Mouse (Mus musculus) small intestine, adult 2 months (tissue): Measurements from ENCODE around the gene Rabep1. TPM values are rescaled to one million over a fixed set of nuclear protein-coding genes. Genes with fewer than 3 reads are reported as not detected.

Source experiments
- H3K27ac ChIP-seq: fragments of 200-500 bp; 2 replicates; pipeline ENCODE4 v1.5.1; 2012; ENCODE audit warnings: low read depth, low read length, control low read depth, inconsistent platforms; ENCODE audit not compliant: insufficient read depth
- H3K27me3 ChIP-seq: fragments of 200-500 bp; 2 replicates; pipeline ENCODE4 v1.6.1; 2012; ENCODE audit warnings: mild to moderate bottlenecking, moderate library complexity, low read length, inconsistent platforms; ENCODE audit not compliant: control insufficient read depth, insufficient read depth
- H3K36me3 ChIP-seq: fragments of 200-500 bp; 2 replicates; pipeline ENCODE4 v1.6.1; 2012; ENCODE audit warnings: mild to moderate bottlenecking, low read length, control low read depth, inconsistent platforms; ENCODE audit not compliant: control insufficient read depth, insufficient read depth
- H3K4me1 ChIP-seq: fragments of 200-500 bp; 2 replicates; pipeline ENCODE4 v1.6.1; 2012; ENCODE audit warnings: low read length, inconsistent platforms, mixed read lengths; ENCODE audit not compliant: control insufficient read depth, insufficient read depth, insufficient read length
- H3K4me3 ChIP-seq: fragments of 200-500 bp; 2 replicates; pipeline ENCODE4 v1.5.1; 2012; ENCODE audit warnings: low read depth, mild to moderate bottlenecking, control low read depth, inconsistent platforms, low read length, moderate library complexity
- CTCF ChIP-seq: fragments of 200-500 bp; IDR thresholded peaks from 2 replicates; pipeline ENCODE4 v1.5.1; 2012; ENCODE audit warnings: low read depth, mild to moderate bottlenecking, control low read depth, inconsistent platforms, low read length, moderate library complexity, mixed read lengths; ENCODE audit not compliant: insufficient replicate concordance, insufficient read length; ENCODE audit errors: extremely low read depth
- POLR2A ChIP-seq: fragments of 200-500 bp; IDR thresholded peaks from 2 replicates; pipeline ENCODE4 v1.6.1; 2012; ENCODE audit warnings: low read depth, mild to moderate bottlenecking, control low read depth, inconsistent platforms, low read length, moderate library complexity
- WGBS: fragments of 180-500 bp; shearing (Covaris S2); methylation state at CpG from one replicate; pipeline ENCODE4 v1.1.7; 2018; 5-methylcytosine and 5-hydroxymethylcytosine counted together
- polyA plus RNA-seq: library from polyadenylated mRNA; depleted of rRNA; stranded (reverse); fragments of >200 nt; gene quantifications from 2 replicates; pipeline ENCODE4 v1.2.3, GENCODE M21; 2012

Gene Rabep1
- polyA plus RNA-seq, 1 experiment: 1.7 TPM

DNA sequence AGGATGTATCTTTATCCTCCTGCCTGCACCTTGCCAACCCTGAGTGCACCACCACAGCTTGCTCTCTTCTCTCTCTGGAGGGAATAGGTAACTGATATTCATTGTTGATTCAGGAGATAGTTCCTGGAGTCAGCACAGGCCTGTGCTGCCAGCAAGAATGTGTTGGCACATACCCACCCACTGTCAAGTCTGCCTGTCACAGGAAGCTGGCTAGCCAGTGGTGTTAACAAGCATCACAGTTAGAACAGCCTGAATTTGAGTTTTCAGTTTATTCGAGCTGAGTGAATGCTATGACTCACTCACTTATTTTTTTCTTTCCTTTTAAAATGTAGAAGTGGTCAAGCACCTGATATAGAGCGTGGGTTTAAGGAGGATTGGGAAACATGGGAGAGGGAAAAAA is 73.3 kb downstream of the Rabep1 start:
- TF ChIP-seq POLR2A: no peak
- TF ChIP-seq CTCF: no peak
- Histone ChIP-seq H3K4me3 (no peak overlapping the region), H3K27me3 (no peaks in the 10 kb centered on the region), H3K27ac (no peak overlapping the region), H3K36me3 (peaks cover 33% of the 10 kb centered on the region), H3K4me1 (no peaks in the 10 kb centered on the region)
- WGBS: 77% methylated on average over 2 of the region's 2 CpGs

DNA sequence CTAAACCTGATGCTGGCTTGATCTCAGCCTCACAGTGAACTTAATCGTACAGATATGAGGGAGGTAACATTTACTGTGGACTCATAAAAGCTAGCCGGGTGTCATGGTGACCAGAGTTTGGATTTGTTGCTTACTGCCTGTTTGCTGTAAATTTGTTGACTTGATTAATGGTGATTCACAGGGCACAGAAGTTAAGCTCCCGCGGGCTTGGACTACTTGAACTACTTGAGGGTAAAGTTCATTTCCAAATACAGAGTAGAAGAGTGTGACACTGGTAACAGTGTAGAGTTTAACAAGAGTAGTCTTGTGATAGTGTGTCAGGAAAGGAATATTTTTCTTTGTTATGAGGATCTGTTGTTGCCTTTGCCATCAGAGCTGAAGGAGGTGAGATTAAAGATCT is 74.9 kb downstream of the Rabep1 start:
- no peak for TF ChIP-seq POLR2A
- no peak for TF ChIP-seq CTCF
- no peak overlapping the region for H3K4me3 ChIP-seq
- 42% methylated on average over 4 of the region's 4 CpGs for WGBS
- peaks cover 40% of the 10 kb centered on the region for H3K36me3 ChIP-seq
- no peaks in the 10 kb centered on the region for H3K27me3 ChIP-seq
- no peaks in the 10 kb centered on the region for H3K4me1 ChIP-seq
- no peak overlapping the region for H3K27ac ChIP-seq

DNA sequence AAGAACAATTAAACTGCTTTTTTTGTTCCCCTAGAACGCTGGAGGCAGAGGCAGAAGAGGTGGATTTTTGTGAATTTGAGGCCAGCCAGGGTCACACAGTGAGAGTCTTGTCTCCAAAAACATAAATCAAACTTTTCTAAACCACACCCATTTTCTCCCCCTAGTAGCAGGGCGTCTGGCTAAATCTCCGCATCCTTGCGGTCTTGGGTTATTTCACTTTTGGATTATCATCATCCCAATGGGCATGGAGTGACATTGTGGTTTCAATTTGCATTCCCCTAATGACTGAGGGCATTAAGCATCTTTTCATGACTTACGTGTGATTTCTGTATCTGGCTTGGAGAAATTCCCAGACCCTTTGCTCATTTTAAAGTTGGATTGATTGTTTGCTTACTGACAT is 86.9 kb downstream of the Rabep1 start:
- Histone ChIP-seq H3K27me3 (no peaks in the 10 kb centered on the region), H3K4me1 (no peaks in the 10 kb centered on the region), H3K4me3 (no peak overlapping the region), H3K36me3 (peaks cover 43% of the 10 kb centered on the region), H3K27ac (no peak overlapping the region)
- TF ChIP-seq CTCF: no peak
- no peak for TF ChIP-seq POLR2A
- 89% methylated on average over 5 of the region's 5 CpGs for WGBS

DNA sequence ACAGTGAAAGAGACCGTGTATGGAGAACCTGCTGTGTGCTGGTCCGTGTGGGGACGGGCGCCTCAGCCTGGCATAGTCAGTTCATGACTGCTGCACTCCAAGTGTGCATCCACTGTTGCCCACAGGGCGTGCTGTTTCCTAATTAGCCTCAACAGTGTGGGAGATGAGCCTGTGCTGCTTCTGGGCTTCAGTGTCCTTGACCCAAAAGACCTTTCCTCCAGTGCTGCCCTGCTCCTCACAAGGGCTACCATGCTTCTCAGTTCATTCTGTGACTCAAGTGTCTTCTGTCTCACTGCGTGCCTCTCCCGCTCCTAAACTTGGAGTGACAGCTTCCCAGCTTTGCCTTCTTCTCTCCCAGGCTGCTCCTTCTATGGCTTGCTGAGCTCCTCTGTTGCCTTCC is 90.7 kb downstream of the Rabep1 start:
- Histone ChIP-seq H3K27ac (no peak overlapping the region), H3K4me1 (no peaks in the 10 kb centered on the region), H3K36me3 (peaks cover 59% of the 10 kb centered on the region), H3K27me3 (no peaks in the 10 kb centered on the region), H3K4me3 (no peak overlapping the region)
- TF ChIP-seq CTCF: no peak
- TF ChIP-seq POLR2A: no peak
- WGBS: 88% methylated on average over 7 of the region's 7 CpGs

DNA sequence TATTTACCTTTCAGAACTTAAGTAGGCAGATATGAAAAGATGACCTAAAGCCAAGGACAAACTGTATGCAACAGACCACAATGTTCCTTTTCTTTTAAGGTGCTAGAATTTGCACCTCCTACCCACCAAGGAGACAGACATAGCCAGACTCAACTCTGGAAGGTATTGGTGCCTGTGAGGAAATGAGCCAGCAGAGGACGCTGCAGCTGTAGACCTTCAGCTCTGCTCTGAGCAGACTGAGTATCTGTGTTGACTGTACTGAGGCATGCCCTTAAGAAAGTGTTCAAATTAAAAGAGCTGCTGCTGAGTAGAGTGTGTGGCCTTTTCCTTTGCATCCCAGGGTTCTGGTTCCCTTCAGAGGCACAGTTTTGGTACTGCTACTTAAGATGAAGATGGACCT is 98.0 kb downstream of the Rabep1 start:
- no peak overlapping the region for H3K4me3 ChIP-seq
- H3K4me1 ChIP-seq: no peaks in the 10 kb centered on the region
- peaks cover 66% of the 10 kb centered on the region for H3K36me3 ChIP-seq
- TF ChIP-seq POLR2A (no peak), CTCF (no peak)
- no peak overlapping the region for H3K27ac ChIP-seq
- 91% methylated on average over 1 of the region's 1 CpGs for WGBS
- H3K27me3 ChIP-seq: no peaks in the 10 kb centered on the region

DNA sequence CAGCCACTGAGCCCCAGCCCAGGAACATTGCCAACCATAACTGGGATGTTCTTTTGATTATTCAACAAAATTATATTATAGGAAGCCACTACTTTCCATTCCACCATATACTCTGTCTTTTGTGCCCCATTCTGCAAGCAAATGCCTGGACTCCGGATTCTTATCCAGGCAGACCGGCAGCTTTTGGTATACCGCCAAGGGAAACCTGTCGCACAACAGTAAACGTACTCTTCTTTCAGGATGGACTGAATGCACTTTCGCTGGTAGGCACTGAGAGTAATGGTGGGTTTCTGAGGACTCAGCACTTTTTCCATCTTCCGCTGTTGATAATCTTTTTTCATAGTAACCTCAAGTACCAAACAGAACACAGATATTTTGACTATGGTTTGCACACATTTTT is 99.1 kb downstream of the Rabep1 start:
- 87% methylated on average over 7 of the region's 7 CpGs for WGBS
- H3K4me3 ChIP-seq: no peak overlapping the region
- H3K36me3 ChIP-seq: peaks cover 67% of the 10 kb centered on the region
- no peaks in the 10 kb centered on the region for H3K4me1 ChIP-seq
- no peak overlapping the region for H3K27ac ChIP-seq
- no peak for TF ChIP-seq CTCF
- H3K27me3 ChIP-seq: no peaks in the 10 kb centered on the region

DNA sequence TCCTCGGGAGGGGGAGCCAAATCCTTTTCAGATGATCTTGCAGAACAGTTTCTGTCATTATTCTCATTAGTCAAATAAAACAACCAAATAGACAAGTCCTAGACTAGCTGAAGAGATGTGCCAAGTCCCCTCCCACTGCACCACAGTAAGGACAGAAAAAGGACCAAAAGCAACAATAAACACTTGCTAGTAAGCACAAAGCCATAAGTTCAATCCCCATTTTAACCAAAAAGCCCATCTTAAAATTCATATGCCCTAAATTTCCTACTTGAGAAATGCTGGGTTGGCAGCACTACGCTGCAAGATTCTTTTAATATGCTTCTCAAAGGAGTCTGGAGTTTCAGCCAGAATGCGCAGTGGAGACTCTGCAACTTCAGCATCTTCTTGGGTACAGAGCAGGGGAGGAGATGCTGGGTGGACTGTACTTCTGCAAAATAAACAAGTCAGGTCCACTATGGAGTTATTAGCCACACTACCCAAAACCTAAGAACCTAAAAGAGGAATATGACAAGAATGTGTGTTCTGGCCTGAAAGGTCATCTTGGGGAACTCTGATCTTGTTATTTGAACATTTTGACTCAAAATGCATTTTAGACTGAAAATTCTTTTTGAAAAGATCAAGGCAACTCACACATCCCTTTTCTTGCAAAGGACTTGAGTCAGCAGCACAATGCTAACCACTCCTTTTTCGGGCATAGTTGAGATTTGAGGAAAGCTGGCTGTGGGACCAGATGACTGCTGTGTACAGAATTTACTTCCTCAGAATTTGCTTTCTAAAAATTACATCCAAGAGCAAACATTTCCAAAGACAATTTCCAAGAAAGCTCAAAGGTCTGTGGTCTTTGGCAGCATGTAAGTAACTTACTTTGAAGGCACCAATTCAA is 100.6 kb downstream of the Rabep1 start:
- TF ChIP-seq CTCF (no peak), POLR2A (no peak)
- H3K27ac ChIP-seq: no peak overlapping the region
- WGBS: 76% methylated on average over 4 of the region's 4 CpGs
- H3K4me1 ChIP-seq: no peaks in the 10 kb centered on the region
- H3K4me3 ChIP-seq: no peak overlapping the region
- H3K27me3 ChIP-seq: no peaks in the 10 kb centered on the region
- H3K36me3 ChIP-seq: peaks cover 70% of the 10 kb centered on the region
